Mouse (Mus musculus) C2C12 (cell line): ENCODE measurements around the gene Trip10. TPM values are rescaled to one million over a fixed set of nuclear protein-coding genes. Genes with fewer than 3 reads are reported as not detected.

Experiments used
- H3K27me3 ChIP-seq: one replicate; pipeline ENCODE4 v1.6.1; 2011; ENCODE audit not compliant: control insufficient read depth, insufficient read depth, insufficient read length
- H3K36me3 ChIP-seq: one replicate; pipeline ENCODE4 v1.6.1; 2011; ENCODE audit not compliant: control insufficient read depth, insufficient read depth
- H3K4me3 ChIP-seq: one replicate; pipeline ENCODE4 v1.5.1; 2011; ENCODE audit warnings: mild to moderate bottlenecking, control low read depth; ENCODE audit not compliant: poor library complexity, insufficient read depth, severe bottlenecking
- H3K79me2 ChIP-seq: one replicate; pipeline ENCODE4 v1.6.1; 2011; ENCODE audit not compliant: control insufficient read depth, insufficient read depth
- H3K79me3 ChIP-seq: one replicate; pipeline ENCODE4 v1.6.1; 2011; ENCODE audit warnings: low read depth, control low read depth
- H3ac ChIP-seq: one replicate; pipeline ENCODE3; 2011; ENCODE audit warnings: low read depth; ENCODE audit not compliant: control insufficient read depth, insufficient read length
- CEBPB ChIP-seq: IDR thresholded peaks from one replicate; pipeline ENCODE4 v1.6.1; 2011; ENCODE audit warnings: low read depth, mild to moderate bottlenecking, control low read depth, moderate library complexity
- CTCF ChIP-seq: IDR thresholded peaks from one replicate; pipeline ENCODE4 v1.5.1; 2011; ENCODE audit not compliant: control insufficient read depth, insufficient read depth, insufficient read length
- FOSL1 ChIP-seq: IDR thresholded peaks from one replicate; pipeline ENCODE4 v1.8.0; 2011; ENCODE audit warnings: mild to moderate bottlenecking, low read length; ENCODE audit not compliant: poor library complexity, insufficient read depth, severe bottlenecking
- MAX ChIP-seq: IDR thresholded peaks from one replicate; pipeline ENCODE4 v1.6.1; 2011; ENCODE audit warnings: mild to moderate bottlenecking, control low read depth
- MYOD1 ChIP-seq: IDR thresholded peaks from one replicate; pipeline ENCODE4 v1.6.1; 2011; ENCODE audit warnings: low read depth; ENCODE audit not compliant: control insufficient read depth, insufficient read length
- MYOG ChIP-seq: IDR thresholded peaks from one replicate; pipeline ENCODE4 v1.6.1; 2011; ENCODE audit not compliant: control insufficient read depth, insufficient read length; ENCODE audit errors: extremely low read depth
- USF1 ChIP-seq: IDR thresholded peaks from one replicate; pipeline ENCODE4 v1.6.1; 2011; ENCODE audit warnings: low read depth, mild to moderate bottlenecking, control low read depth, moderate library complexity
- polyA plus RNA-seq: library from polyadenylated mRNA; unstranded; fragments of >200 nt; fragmentation: generic; extraction: Trizol; gene quantifications from one replicate; pipeline ENCODE4 v1.2.1, GENCODE M21; 2012; ENCODE audit warnings: missing spikeins

The Trip10 gene
- polyA plus RNA-seq, 1 experiment: 45.7 TPM

DNA sequence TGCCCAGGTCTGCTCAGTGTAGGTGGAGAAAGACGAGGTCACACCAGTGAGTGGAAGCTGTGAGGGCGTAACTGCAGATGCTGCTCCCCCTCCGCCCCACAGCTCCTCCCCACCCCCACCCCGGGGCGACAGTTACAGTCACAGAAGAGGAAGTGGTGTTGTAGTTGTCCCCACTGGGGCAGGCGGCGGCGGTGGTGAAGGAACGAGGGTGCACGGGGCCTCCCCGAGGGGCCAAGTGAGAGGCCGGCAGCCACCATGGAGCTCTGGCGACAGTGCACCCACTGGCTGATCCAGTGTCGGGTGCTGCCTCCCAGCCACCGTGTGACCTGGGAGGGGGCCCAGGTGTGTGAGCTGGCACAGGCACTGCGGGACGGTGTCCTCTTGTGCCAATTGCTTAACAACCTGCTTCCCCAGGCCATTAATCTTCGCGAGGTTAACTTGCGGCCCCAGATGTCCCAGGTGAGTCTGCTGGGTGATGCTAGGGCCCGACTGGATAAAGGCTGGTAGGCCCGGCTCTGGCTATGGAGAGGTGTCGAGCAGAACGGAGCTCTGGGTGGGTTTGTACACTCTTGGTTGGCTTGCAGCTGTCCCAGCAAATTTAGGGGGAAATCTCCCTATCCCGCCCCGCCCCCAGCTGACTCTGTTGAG lies 29.8 kb downstream of the Trip10 start, which contains the start of gene Vav1:
Gene Vav1 (plus strand): TSS at position 158 of the 648 bp plus-strand sequence.
- Histone ChIP-seq H3K79me3 (no peaks in the 10 kb centered on the region), H3K36me3 (no peaks in the 10 kb centered on the region), H3K79me2 (no peaks in the 10 kb centered on the region), H3K4me3 (no peak within 1 kb of the TSS), H3K27me3 (peaks cover 46% of the 10 kb centered on the region), H3ac (no peak within 1 kb of the TSS)
- no peak for TF ChIP-seq MAX

DNA sequence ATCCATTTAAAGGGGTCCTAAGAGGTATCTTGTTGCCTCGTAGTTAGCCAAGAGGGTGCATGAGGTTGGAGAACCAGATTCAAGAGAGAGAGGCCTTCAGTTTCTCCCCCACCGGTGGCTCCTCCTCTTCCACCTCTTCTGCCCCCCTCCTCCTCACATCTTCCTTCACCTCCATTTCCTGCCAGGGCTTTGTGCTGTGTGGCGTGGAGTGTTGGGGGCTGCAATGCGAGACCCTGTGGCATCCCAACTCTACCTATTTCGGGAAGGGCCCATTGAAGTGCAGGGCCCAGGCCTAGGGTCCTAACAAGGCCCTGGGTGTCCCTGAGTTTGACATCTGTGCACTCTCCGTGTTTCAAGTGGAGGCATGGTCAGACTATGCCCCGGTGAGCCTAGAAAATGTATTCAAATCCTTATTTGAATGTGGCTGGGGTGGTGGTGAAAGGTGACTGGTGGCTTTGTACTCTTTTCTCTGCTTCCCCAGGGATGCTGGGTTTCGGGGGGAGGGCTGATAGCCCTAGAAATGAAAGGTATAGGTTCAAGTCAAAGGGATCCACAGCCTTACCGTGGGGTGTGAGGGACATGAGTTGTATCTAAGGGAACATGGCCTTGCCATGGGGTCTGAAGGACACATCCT lies 30.5 kb downstream of the Trip10 start:
- TF ChIP-seq MYOG (no peak), USF1 (no peak), FOSL1 (no peak), CTCF (no peak), MYOD1 (no peak), CEBPB (no peak), MAX (no peak)
- no peaks in the 10 kb centered on the region for H3K79me3 ChIP-seq
- H3K36me3 ChIP-seq: no peaks in the 10 kb centered on the region
- H3K79me2 ChIP-seq: no peaks in the 10 kb centered on the region
- peaks cover 46% of the 10 kb centered on the region for H3K27me3 ChIP-seq
- H3ac ChIP-seq: no peak overlapping the region
- H3K4me3 ChIP-seq: no peak overlapping the region

- Histone ChIP-seq H3K27me3 (peaks cover 46% of the 10 kb centered on the region), H3ac (no peak overlapping the region), H3K79me2 (no peaks in the 10 kb centered on the region), H3K36me3 (no peaks in the 10 kb centered on the region), H3K4me3 (no peak overlapping the region), H3K79me3 (no peaks in the 10 kb centered on the region)
- TF ChIP-seq FOSL1: no peak
- no peak for TF ChIP-seq CEBPB
- no peak for TF ChIP-seq MYOD1
- TF ChIP-seq CTCF: no peak
- no peak for TF ChIP-seq MYOG
- no peak for TF ChIP-seq MAX
- no peak for TF ChIP-seq USF1
These were observed 31.2 kb downstream of the Trip10 start for GRCm38 (mm10) chr17:57280411-57280810.

DNA sequence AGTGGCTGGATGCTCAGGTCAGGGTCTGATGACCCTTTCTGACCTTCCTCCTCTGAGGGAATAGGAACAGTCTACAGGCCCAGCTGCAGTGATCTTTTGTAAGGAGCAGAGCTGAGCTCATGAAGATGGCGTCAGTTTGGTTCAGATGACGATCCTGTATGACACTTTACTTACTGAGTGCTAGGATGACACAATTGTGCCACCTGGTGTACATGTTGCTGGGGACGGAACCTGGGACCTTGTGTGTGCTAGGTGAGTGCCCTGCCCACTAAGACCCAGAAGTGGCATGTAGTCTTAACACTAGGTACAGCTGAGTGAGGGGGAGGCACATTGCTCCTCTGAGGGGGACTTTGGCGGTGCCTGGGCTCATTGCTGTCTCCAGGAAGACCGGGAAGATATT lies 34.7 kb downstream of the Trip10 start:
- no peak overlapping the region for H3K4me3 ChIP-seq

DNA sequence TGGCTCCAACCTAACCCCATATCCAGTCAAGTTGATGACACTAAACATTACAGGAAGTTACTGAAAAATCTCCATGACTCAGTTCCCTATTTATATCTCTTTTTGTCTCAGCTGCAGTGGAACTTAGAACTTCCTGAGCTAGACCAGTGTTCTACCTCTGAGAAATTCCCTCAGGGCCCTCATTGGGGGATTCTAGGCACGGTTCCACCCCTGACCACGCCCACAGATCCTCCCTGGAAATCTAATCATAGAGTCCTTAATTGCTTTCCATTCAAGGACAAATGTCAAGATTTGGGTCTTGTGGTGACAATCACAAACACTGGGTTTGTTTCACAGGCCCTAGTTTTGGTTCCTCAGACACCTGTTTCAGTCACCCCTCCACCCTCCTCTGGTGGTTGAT lies 35.8 kb downstream of the Trip10 start:
- Histone ChIP-seq H3K79me3 (no peaks in the 10 kb centered on the region), H3K4me3 (no peak overlapping the region), H3K27me3 (peaks cover 31% of the 10 kb centered on the region), H3ac (no peak overlapping the region), H3K36me3 (no peaks in the 10 kb centered on the region), H3K79me2 (no peaks in the 10 kb centered on the region)
- no peak for TF ChIP-seq MAX
- TF ChIP-seq MYOG: no peak
- no peak for TF ChIP-seq CEBPB
- no peak for TF ChIP-seq FOSL1
- no peak for TF ChIP-seq USF1
- no peak for TF ChIP-seq MYOD1
- TF ChIP-seq CTCF: no peak

More for the DNA sequence above, 34.7 kb downstream of the Trip10 start:
- no peak for TF ChIP-seq USF1
- no peak for TF ChIP-seq CTCF
- H3K27me3 ChIP-seq: peaks cover 43% of the 10 kb centered on the region
- no peak overlapping the region for H3ac ChIP-seq
- no peaks in the 10 kb centered on the region for H3K36me3 ChIP-seq
- no peaks in the 10 kb centered on the region for H3K79me2 ChIP-seq
- no peaks in the 10 kb centered on the region for H3K79me3 ChIP-seq

DNA sequence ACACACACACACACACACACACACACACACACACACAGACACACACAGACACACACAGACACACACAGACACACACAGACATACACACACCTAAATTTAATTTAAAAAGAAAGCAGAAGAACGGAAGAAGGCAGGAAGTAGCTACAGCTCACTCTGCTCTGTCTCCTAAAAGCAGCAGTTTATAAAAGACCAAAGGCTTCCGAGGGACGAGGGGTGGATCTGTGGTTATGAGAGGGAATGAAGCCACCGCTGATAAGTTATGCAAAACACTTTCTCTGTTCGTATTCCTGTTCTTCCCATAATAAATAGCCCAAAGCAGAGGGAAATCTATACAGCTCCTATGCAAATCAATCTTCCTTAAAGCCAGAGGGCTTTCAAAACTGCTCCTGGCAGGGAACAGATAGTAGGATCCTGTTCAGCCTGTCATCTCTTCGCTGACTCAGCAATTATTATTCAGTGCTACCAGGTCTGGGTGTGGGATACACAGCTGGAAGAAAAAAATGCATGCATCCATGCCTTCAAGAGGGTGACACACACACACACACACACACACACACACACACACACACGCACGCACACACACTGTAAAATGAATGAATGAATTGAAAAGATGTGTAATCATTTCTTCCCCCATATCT lies 37.6 kb downstream of the Trip10 start:
- Histone ChIP-seq H3K27me3 (peaks cover 21% of the 10 kb centered on the region), H3K79me3 (no peaks in the 10 kb centered on the region), H3K79me2 (no peaks in the 10 kb centered on the region), H3K4me3 (no peak overlapping the region), H3ac (no peak overlapping the region), H3K36me3 (no peaks in the 10 kb centered on the region)
- TF ChIP-seq MYOD1 (no peak), MYOG (no peak), FOSL1 (no peak), CEBPB (no peak), MAX (no peak), USF1 (no peak), CTCF (no peak)
